Mouse (Mus musculus) embryonic facial prominence, embryonic 11.5 days (tissue): Measurements from ENCODE around the gene Slc22a4. TPM values are rescaled to one million over a fixed set of nuclear protein-coding genes. Genes with fewer than 3 reads are reported as not detected.
A peak's percentile ranks its signal among the peaks of the same experiment; 100 is the strongest.
"Not testable (repeated sequence)": the region's sequence is repeated elsewhere in the genome, so short reads cannot be mapped to it uniquely, and the experiment has no call there.

Experiments used
- ATAC-seq: fragments of 200-750 bp; cut with Nextera tagmentation; replicated peaks from 2 replicates; pipeline ENCODE4 v1.8.0; 2017; ENCODE audit warnings: low read depth; ENCODE audit not compliant: insufficient number of reproducible peaks, low FRiP score, low TSS enrichment
- DNase-seq: peaks from one replicate; pipeline ENCODE4 v3.0.0-alpha.2; 2015; ENCODE audit warnings: low spot score
- H3K27ac ChIP-seq: fragments of 300-500 bp; sonication (generic); replicated peaks from 2 replicates; pipeline ENCODE4 v1.5.1; 2014; ENCODE audit warnings: mild to moderate bottlenecking, low read depth, low read length, control low read depth
- H3K27me3 ChIP-seq: fragments of 300-500 bp; sonication (generic); 2 replicates; pipeline ENCODE4 v1.6.1; 2014; ENCODE audit warnings: mild to moderate bottlenecking, low read length, moderate library complexity, mixed read lengths; ENCODE audit not compliant: control insufficient read depth, insufficient read depth
- H3K36me3 ChIP-seq: fragments of 300-500 bp; sonication (generic); replicated peaks from 2 replicates; pipeline ENCODE4 v1.6.1; 2014; ENCODE audit warnings: low read depth, mild to moderate bottlenecking, low read length, moderate library complexity, mixed read lengths; ENCODE audit not compliant: control insufficient read depth, insufficient read depth
- H3K4me1 ChIP-seq: fragments of 300-500 bp; sonication (generic); 2 replicates; pipeline ENCODE4 v1.6.1; 2014; ENCODE audit warnings: low read length, mixed read lengths; ENCODE audit not compliant: control insufficient read depth, insufficient read depth
- H3K4me2 ChIP-seq: fragments of 300-500 bp; sonication (generic); 2 replicates; pipeline ENCODE4 v1.6.1; 2014; ENCODE audit warnings: low read depth, mild to moderate bottlenecking, control low read depth, low read length, moderate library complexity
- H3K4me3 ChIP-seq: fragments of 300-500 bp; sonication (generic); 2 replicates; pipeline ENCODE4 v1.5.1; 2014; ENCODE audit warnings: low read depth, low read length, control low read depth
- H3K9ac ChIP-seq: fragments of 300-500 bp; sonication (generic); replicated peaks from 2 replicates; pipeline ENCODE4 v1.6.1; 2014; ENCODE audit warnings: mild to moderate bottlenecking, control low read depth, low read length
- H3K9me3 ChIP-seq: fragments of 300-500 bp; sonication (generic); replicated peaks from 2 replicates; pipeline ENCODE4 v1.6.1; 2016; ENCODE audit warnings: mild to moderate bottlenecking, low read length, inconsistent platforms, mixed read lengths; ENCODE audit not compliant: control insufficient read depth
- WGBS: fragments of 180-500 bp; shearing (Covaris S2); extraction: QIAGEN DNeasy Blood & Tissue Kit; methylation state at CpG from one replicate; pipeline ENCODE4 v1.1.7; 2014; 5-methylcytosine and 5-hydroxymethylcytosine counted together
- polyA plus RNA-seq: library from polyadenylated mRNA; unstranded; fragments of >200 nt; fragmentation: Nextera tagmentation; extraction: Ambion mirVana; gene quantifications from 2 replicates; pipeline ENCODE4 v1.2.1, GENCODE M21; 2014

Slc22a4 gene
- polyA plus RNA-seq, 1 experiment from 2014 or later: 1.4 TPM

- no peaks in the 10 kb centered on the region for H3K4me1 ChIP-seq
- no peaks in the 10 kb centered on the region for H3K9me3 ChIP-seq
- no peaks in the 10 kb centered on the region for H3K36me3 ChIP-seq
- H3K9ac ChIP-seq: no peak overlapping the region
- ATAC-seq (no peak), DNase-seq (peak; percentile 49)
- WGBS: 70% methylated on average over 10 of the region's 10 CpGs
- no peak overlapping the region for H3K4me3 ChIP-seq
- H3K4me2 ChIP-seq: no peak overlapping the region
- H3K27me3 ChIP-seq: no peaks in the 10 kb centered on the region
- no peak overlapping the region for H3K27ac ChIP-seq
These were observed 19.4 kb downstream of the Slc22a4 start for GRCm38 (mm10) chr11:54008416-54008920.

- H3K36me3 ChIP-seq: no peaks in the 10 kb centered on the region
- H3K9me3 ChIP-seq: no peaks in the 10 kb centered on the region
- no peaks in the 10 kb centered on the region for H3K27me3 ChIP-seq
- ATAC-seq (no peak), DNase-seq (no peak)
- WGBS: 90% methylated on average over 11 of the region's 11 CpGs
- no peak overlapping the region for H3K4me2 ChIP-seq
- H3K4me1 ChIP-seq: no peaks in the 10 kb centered on the region
- no peak overlapping the region for H3K4me3 ChIP-seq
- H3K9ac ChIP-seq: no peak overlapping the region
- no peak overlapping the region for H3K27ac ChIP-seq
These were observed 20.2 kb downstream of the Slc22a4 start for GRCm38 (mm10) chr11:54007717-54008116.

- H3K4me3 ChIP-seq: no peak overlapping the region
- 92% methylated on average over 4 of the region's 4 CpGs for WGBS
- no peaks in the 10 kb centered on the region for H3K27me3 ChIP-seq
- DNase-seq: no peak
- no peak overlapping the region for H3K27ac ChIP-seq
- no peak overlapping the region for H3K4me2 ChIP-seq
- H3K4me1 ChIP-seq: no peaks in the 10 kb centered on the region
- no peak overlapping the region for H3K9ac ChIP-seq
- ATAC-seq: no peak
- H3K36me3 ChIP-seq: no peaks in the 10 kb centered on the region
- no peaks in the 10 kb centered on the region for H3K9me3 ChIP-seq
These were observed 21.0 kb downstream of the Slc22a4 start for GRCm38 (mm10) chr11:54006901-54007300.

- ATAC-seq, H3K4me1 ChIP-seq: not testable (repeated sequence)
- 77% methylated on average over 5 of the region's 5 CpGs for WGBS
These were observed 21.5 kb downstream of the Slc22a4 start for GRCm38 (mm10) chr11:54006362-54006761.

GRCm38 (mm10) chr11:54004734-54005133 is 23.2 kb downstream of the Slc22a4 start:
- DNase-seq (no peak), ATAC-seq (no peak)
- WGBS: 82% methylated on average over 3 of the region's 3 CpGs
- Histone ChIP-seq H3K27me3 (no peaks in the 10 kb centered on the region), H3K9ac (no peak overlapping the region), H3K4me3 (no peak overlapping the region), H3K4me1 (no peaks in the 10 kb centered on the region), H3K27ac (no peak overlapping the region), H3K36me3 (no peaks in the 10 kb centered on the region), H3K4me2 (no peak overlapping the region), H3K9me3 (no peaks in the 10 kb centered on the region)

More at GRCm38 (mm10) chr11:54006362-54006761, 21.5 kb downstream of the Slc22a4 start:
- not testable (repeated sequence) for H3K4me3 ChIP-seq, H3K36me3 ChIP-seq, H3K27ac ChIP-seq, H3K27me3 ChIP-seq, H3K4me2 ChIP-seq, DNase-seq, H3K9me3 ChIP-seq, H3K9ac ChIP-seq

GRCm38 (mm10) chr11:54004221-54004620 is 23.7 kb downstream of the Slc22a4 start:
- Histone ChIP-seq H3K36me3 (no peaks in the 10 kb centered on the region), H3K9ac (no peak overlapping the region), H3K4me2 (no peak overlapping the region), H3K4me1 (no peaks in the 10 kb centered on the region), H3K27ac (no peak overlapping the region), H3K27me3 (no peaks in the 10 kb centered on the region), H3K4me3 (no peak overlapping the region), H3K9me3 (no peaks in the 10 kb centered on the region)
- DNase-seq (no peak), ATAC-seq (no peak)
- 82% methylated on average over 9 of the region's 9 CpGs for WGBS

- WGBS: 42% methylated on average over 12 of the region's 12 CpGs
- H3K27ac ChIP-seq, H3K27me3 ChIP-seq, H3K4me1 ChIP-seq, H3K9ac ChIP-seq, H3K4me3 ChIP-seq, H3K4me2 ChIP-seq, H3K36me3 ChIP-seq, H3K9me3 ChIP-seq: not testable (repeated sequence)
- peak; percentile 83 for DNase-seq
- 0 out of 2 replicates have a peak, but pooled peaks have one; percentile 34 for ATAC-seq
These were observed 24.9 kb downstream of the Slc22a4 start for GRCm38 (mm10) chr11:54002761-54003717.

- no peaks in the 10 kb centered on the region for H3K9me3 ChIP-seq
- peak; percentile 74 for DNase-seq
- H3K36me3 ChIP-seq: no peaks in the 10 kb centered on the region
- H3K27me3 ChIP-seq: no peaks in the 10 kb centered on the region
- H3K9ac ChIP-seq: no peak overlapping the region
- no peaks in the 10 kb centered on the region for H3K4me1 ChIP-seq
- no peak overlapping the region for H3K27ac ChIP-seq
- H3K4me2 ChIP-seq: no peak overlapping the region
- no peak; the same call in 1 of the 2 replicates for ATAC-seq
- no peak overlapping the region for H3K4me3 ChIP-seq
- WGBS: 8% methylated on average over 5 of the region's 5 CpGs
These were observed 25.6 kb downstream of the Slc22a4 start for GRCm38 (mm10) chr11:54002147-54002760.
